Mouse (Mus musculus): Measurements from ENCODE around the gene Ripor2. TPM values are rescaled to one million over a fixed set of nuclear protein-coding genes. Genes with fewer than 3 reads are reported as not detected.
A peak's percentile ranks its signal among the peaks of the same experiment; 100 is the strongest.

Gene Ripor2
- polyA plus RNA-seq (2015; fragmentation: Nextera tagmentation; extraction: Ambion mirVana) = 22.3 and 29.1 TPM in 2 replicates

GRCm38 (mm10) chr13:24581833-24582232, at the start of gene Ripor2:
Gene Ripor2 (plus strand): TSS chr13:24582189.
- Histone ChIP-seq H3K9me3 (no peaks in the 10 kb centered on the region), H3K4me1 (replicated peaks) (peaks cover 9% of the 10 kb centered on the region), H3K36me3 (no peaks in the 10 kb centered on the region), H3K4me2 (replicated peaks) (no peak within 1 kb of the TSS), H3K9ac (replicated peaks) (no peak within 1 kb of the TSS), H3K27me3 (no peaks in the 10 kb centered on the region), H3K4me3 (replicated peaks) (no peak within 1 kb of the TSS), H3K27ac (no peak within 1 kb of the TSS)
- ATAC-seq = no peak
- 59% methylated on average over 10 of the region's 10 CpGs for WGBS

- H3K4me1 ChIP-seq (replicated peaks) = no peaks in the 10 kb centered on the region
- ATAC-seq = no peak
- 87% methylated on average over 6 of the region's 6 CpGs for WGBS
Measured at GRCm38 (mm10) chr13:24536531-24537167, 45.3 kb upstream of the Ripor2 start.

GRCm38 (mm10) chr13:24538012-24538411, 44.0 kb upstream of the Ripor2 start:
- no peaks in the 10 kb centered on the region for H3K27me3 ChIP-seq
- 97% methylated on average over 2 of the region's 2 CpGs for WGBS
- no peak overlapping the region for H3K27ac ChIP-seq
- no peak overlapping the region for H3K4me3 ChIP-seq (replicated peaks)
- no peak overlapping the region for H3K9ac ChIP-seq (replicated peaks)
- no peaks in the 10 kb centered on the region for H3K9me3 ChIP-seq
- no peak overlapping the region for H3K4me2 ChIP-seq (replicated peaks)
- H3K36me3 ChIP-seq = no peaks in the 10 kb centered on the region
- H3K4me1 ChIP-seq (replicated peaks) = no peaks in the 10 kb centered on the region
- ATAC-seq = no peak

More at GRCm38 (mm10) chr13:24536531-24537167, 45.3 kb upstream of the Ripor2 start:
- Histone ChIP-seq H3K4me3 (replicated peaks) (no peak overlapping the region), H3K9me3 (no peaks in the 10 kb centered on the region), H3K36me3 (no peaks in the 10 kb centered on the region), H3K9ac (replicated peaks) (no peak overlapping the region), H3K27ac (no peak overlapping the region), H3K4me2 (replicated peaks) (no peak overlapping the region), H3K27me3 (no peaks in the 10 kb centered on the region)

GRCm38 (mm10) chr13:24538941-24539340, 43.0 kb upstream of the Ripor2 start:
- 89% methylated on average over 5 of the region's 5 CpGs for WGBS
- no peak overlapping the region for H3K4me3 ChIP-seq (replicated peaks)
- H3K4me1 ChIP-seq (replicated peaks) = no peaks in the 10 kb centered on the region
- no peak for ATAC-seq
- no peaks in the 10 kb centered on the region for H3K27me3 ChIP-seq
- H3K27ac ChIP-seq = no peak overlapping the region
- no peak overlapping the region for H3K9ac ChIP-seq (replicated peaks)
- H3K36me3 ChIP-seq = no peaks in the 10 kb centered on the region
- no peaks in the 10 kb centered on the region for H3K9me3 ChIP-seq
- H3K4me2 ChIP-seq (replicated peaks) = no peak overlapping the region

GRCm38 (mm10) chr13:24545677-24546076, 36.3 kb upstream of the Ripor2 start:
- Histone ChIP-seq H3K9ac (replicated peaks) (no peak overlapping the region), H3K9me3 (no peaks in the 10 kb centered on the region), H3K4me2 (replicated peaks) (no peak overlapping the region), H3K4me3 (replicated peaks) (no peak overlapping the region), H3K27me3 (no peaks in the 10 kb centered on the region), H3K4me1 (replicated peaks) (0 out of 2 replicates have a peak, but pooled peaks cover 4% of the 10 kb centered on the region), H3K27ac (no peak overlapping the region), H3K36me3 (no peaks in the 10 kb centered on the region)
- ATAC-seq = no peak
- 60% methylated on average over 1 of the region's 1 CpGs for WGBS

- Histone ChIP-seq H3K9me3 (no peaks in the 10 kb centered on the region), H3K4me2 (replicated peaks) (no peak overlapping the region), H3K27ac (no peak overlapping the region), H3K27me3 (no peaks in the 10 kb centered on the region), H3K4me3 (replicated peaks) (no peak overlapping the region), H3K9ac (replicated peaks) (no peak overlapping the region), H3K4me1 (replicated peaks) (peaks cover 16% of the 10 kb centered on the region), H3K36me3 (no peaks in the 10 kb centered on the region)
- ATAC-seq = no peak
- WGBS = 85% methylated on average over 12 of the region's 12 CpGs
Measured at GRCm38 (mm10) chr13:24546801-24547459, 35.1 kb upstream of the Ripor2 start.

- Histone ChIP-seq H3K9me3 (no peaks in the 10 kb centered on the region), H3K9ac (replicated peaks) (no peak overlapping the region), H3K36me3 (no peaks in the 10 kb centered on the region), H3K4me1 (replicated peaks) (peaks cover 21% of the 10 kb centered on the region), H3K27me3 (no peaks in the 10 kb centered on the region), H3K4me2 (replicated peaks) (no peak overlapping the region), H3K4me3 (replicated peaks) (no peak overlapping the region), H3K27ac (no peak overlapping the region)
- ATAC-seq = no peak
Measured at GRCm38 (mm10) chr13:24548911-24549310, 33.1 kb upstream of the Ripor2 start.

- H3K27ac ChIP-seq = peak overlapping the region; percentile 63
- no peaks in the 10 kb centered on the region for H3K36me3 ChIP-seq
- no peaks in the 10 kb centered on the region for H3K27me3 ChIP-seq
- H3K9me3 ChIP-seq = no peaks in the 10 kb centered on the region
- 57% methylated on average over 8 of the region's 14 CpGs for WGBS
- peaks cover 21% of the 10 kb centered on the region for H3K4me1 ChIP-seq (replicated peaks)
- H3K4me3 ChIP-seq (replicated peaks) = no peak overlapping the region
- 0 out of 2 replicates have a peak overlapping the region, but pooled peaks have one; percentile 2 for H3K4me2 ChIP-seq (replicated peaks)
- peak; percentile 83 for ATAC-seq
- no peak overlapping the region for H3K9ac ChIP-seq (replicated peaks)
Measured at GRCm38 (mm10) chr13:24551100-24551931, 30.7 kb upstream of the Ripor2 start.

GRCm38 (mm10) chr13:24552039-24552438, 29.9 kb upstream of the Ripor2 start:
- H3K27ac ChIP-seq = peak overlapping the region; percentile 63
- 0 out of 2 replicates have a peak, but pooled peaks have one; percentile 32 for ATAC-seq

GRCm38 (mm10) chr13:24561391-24561790, 20.6 kb upstream of the Ripor2 start:
- H3K9me3 ChIP-seq = no peaks in the 10 kb centered on the region
- H3K9ac ChIP-seq (replicated peaks) = no peak overlapping the region
- no peak overlapping the region for H3K4me2 ChIP-seq (replicated peaks)
- WGBS = 87% methylated on average over 5 of the region's 5 CpGs
- no peak for ATAC-seq
- H3K4me3 ChIP-seq (replicated peaks) = no peak overlapping the region
- no peaks in the 10 kb centered on the region for H3K36me3 ChIP-seq
- no peaks in the 10 kb centered on the region for H3K27me3 ChIP-seq
- H3K27ac ChIP-seq = no peak overlapping the region
- peaks cover 15% of the 10 kb centered on the region for H3K4me1 ChIP-seq (replicated peaks)

More at GRCm38 (mm10) chr13:24552039-24552438, 29.9 kb upstream of the Ripor2 start:
- no peaks in the 10 kb centered on the region for H3K9me3 ChIP-seq
- peaks cover 21% of the 10 kb centered on the region for H3K4me1 ChIP-seq (replicated peaks)
- no peaks in the 10 kb centered on the region for H3K27me3 ChIP-seq
- H3K36me3 ChIP-seq = no peaks in the 10 kb centered on the region
- H3K4me2 ChIP-seq (replicated peaks) = no peak overlapping the region
- 59% methylated on average over 4 of the region's 4 CpGs for WGBS
- no peak overlapping the region for H3K9ac ChIP-seq (replicated peaks)
- no peak overlapping the region for H3K4me3 ChIP-seq (replicated peaks)

- H3K9ac ChIP-seq (replicated peaks) = no peak overlapping the region
- no peaks in the 10 kb centered on the region for H3K9me3 ChIP-seq
- WGBS = 62% methylated on average over 8 of the region's 8 CpGs
- H3K4me2 ChIP-seq (replicated peaks) = no peak overlapping the region
- 0 out of 2 replicates have a peak, but pooled peaks have one; percentile 32 for ATAC-seq
- H3K27me3 ChIP-seq = no peaks in the 10 kb centered on the region
- H3K36me3 ChIP-seq = no peaks in the 10 kb centered on the region
- peaks cover 15% of the 10 kb centered on the region for H3K4me1 ChIP-seq (replicated peaks)
- no peak overlapping the region for H3K4me3 ChIP-seq (replicated peaks)
- H3K27ac ChIP-seq = no peak overlapping the region
Measured at GRCm38 (mm10) chr13:24564706-24565105, 17.3 kb upstream of the Ripor2 start.

Measured in midbrain, embryonic 13.5 days (tissue).